8 mouse cellular contexts compared by ENCODE assay signal in genomic region chr2:73911175-73911700, GRCm38 (mm10). TPM values are rescaled to one million over a fixed set of nuclear protein-coding genes. Genes with fewer than 3 reads are reported as not detected.
DNase-seq lines count a peak whose midpoint lies in the region; ATAC-seq lines count a peak whose summit lies in the region.

TSS of gene Atp5g3 (minus strand) at chr2:73911326.

- whole genome bisulfite sequencing in hindbrain, embryonic 15.5 days, result under 1% methylated on average over 38 of the region's 38 CpGs

- H3K27ac ChIP-seq in hindbrain, embryonic 15.5 days (replicated peaks), result peak within 1 kb of the TSS; percentile 91

- peak; percentile 94 for DNase-seq in R1 (ENCODE audit: low read depth, low spot score)
- DNase-seq in cerebellum, postnatal 25 days, result peak; percentile 95
- peak; percentile 94 for DNase-seq in frontal cortex, postnatal 36 days (ENCODE audit: low spot score in 2 of 2)
- DNase-seq in left cerebral cortex, adult 11 months (ENCODE audit: low spot score), result peak; percentile 89
- peak; percentile 93 to 96 for DNase-seq in lung, postnatal 4 days
- DNase-seq in retina, postnatal 7 days (ENCODE audit: low read depth, low spot score), result peak; percentile 90
- DNase-seq in urinary bladder, adult 2 months (ENCODE audit: low spot score), result peak; percentile 93

- peak within 1 kb of the TSS; percentile 100 for H3K9ac ChIP-seq in hindbrain, embryonic 15.5 days

- peak within 1 kb of the TSS; percentile 60 for H3K4me2 ChIP-seq in hindbrain, embryonic 15.5 days

- H3K4me1 ChIP-seq in hindbrain, embryonic 15.5 days (replicated peaks), result peaks cover 14% of the 10 kb centered on the region

- H3K4me3 ChIP-seq in hindbrain, embryonic 15.5 days, result peak within 1 kb of the TSS; percentile 99

- ATAC-seq in hindbrain, embryonic 15.5 days (ENCODE audit: low FRiP score, low read depth), result peak; percentile 95

- H3K9me3 ChIP-seq in hindbrain, embryonic 15.5 days, result no peaks in the 10 kb centered on the region

- H3K36me3 ChIP-seq in hindbrain, embryonic 15.5 days, result peaks cover 28% of the 10 kb centered on the region

- no peaks in the 10 kb centered on the region for H3K27me3 ChIP-seq in hindbrain, embryonic 15.5 days

RNA-seq across cellular contexts. Expression of gene Atp5g3, which starts in this region (rescaled TPM):
- 1,149 and 1,194 TPM in 2 replicates for polyA plus RNA-seq in hindbrain, embryonic 15.5 days (2015; fragmentation: Nextera tagmentation; extraction: Ambion mirVana)
- polyA plus RNA-seq in urinary bladder, adult 2 months (2012; rRNA removed), result 604 and 682 TPM in 2 replicates

Comparison
In these comparisons a context has a peak if more than half of its experiments do, and no peak if none do; other contexts are left out.
1. Peak in every context shown above with its lines: DNase-seq, ATAC-seq, H3K4me3 ChIP-seq and H3K27ac ChIP-seq.